Comparison of ENCODE assay signal across 23 mouse cellular contexts in genomic region chr14:54086660-54087059, GRCm38 (mm10).
A peak's percentile ranks its signal among the peaks of the same experiment; 100 is the strongest.
DNase-seq lines count a peak whose midpoint lies in the region; ATAC-seq lines count a peak whose summit lies in the region.
"Had no signal": no experiment of that assay in that cellular context is flagged by ENCODE, and none has a peak within 500 bp of the region (broad histone marks: within the 10 kb centered on the region; RNA-seq: fewer than 3 reads in every experiment).

No protein-coding gene starts in this region.

- peak; percentile 25 for DNase-seq in forebrain, embryonic 11.5 days (ENCODE audit: low spot score)
- DNase-seq in forebrain, embryonic 14.5 days (ENCODE audit: low spot score): no peak
- DNase-seq in midbrain, embryonic 11.5 days (ENCODE audit: low spot score, missing footprints): peak; percentile 83
- peak; percentile 78 to 81 for DNase-seq in left cerebral cortex, postnatal 36 days (ENCODE audit: low spot score in 2 of 2)
- no peak for DNase-seq in embryo, embryonic 10.5 days (ENCODE audit: low spot score)
- DNase-seq in limb, embryonic 10.5 days (ENCODE audit: low spot score): no peak
- DNase-seq in adipocyte (ENCODE audit: low spot score): no peak
- DNase-seq: adrenal gland, postnatal 14 days; cerebellum, adult 18-20 months; cerebellum, postnatal 36 days; kidney, adult 2 months; kidney, postnatal 10 days; lung, postnatal 4 days had no signal

- intact Hi-C loops in left cerebral cortex, postnatal 36 days (cut with DNase I): no loop called here

- H3K27me3 ChIP-seq in forebrain, embryonic 11.5 days (ENCODE audit: control insufficient read depth, insufficient read depth, low read length): no peaks in the 10 kb centered on the region
- H3K27me3 ChIP-seq in forebrain, embryonic 14.5 days (replicated peaks; ENCODE audit: control insufficient read depth, insufficient read depth, low read length): no peaks in the 10 kb centered on the region
- H3K27me3 ChIP-seq in midbrain, embryonic 11.5 days (ENCODE audit: control insufficient read depth, insufficient read depth, low read length): no peaks in the 10 kb centered on the region
- H3K27me3 ChIP-seq in midbrain, embryonic 15.5 days (replicated peaks): no peaks in the 10 kb centered on the region
- H3K27me3 ChIP-seq in limb, embryonic 10.5 days (ENCODE audit: low read depth, poor library complexity, severe bottlenecking): no peaks in the 10 kb centered on the region
- H3K27me3 ChIP-seq: heart, embryonic 13.5 days; hindbrain, embryonic 13.5 days; lung, embryonic 15.5 days; Patski had no signal

- H3K27ac ChIP-seq in forebrain, embryonic 11.5 days (ENCODE audit: low read depth, low read length): no peak overlapping the region
- no peak overlapping the region for H3K27ac ChIP-seq in forebrain, embryonic 14.5 days (ENCODE audit: low read depth, low read length)
- no peak overlapping the region for H3K27ac ChIP-seq in midbrain, embryonic 11.5 days (ENCODE audit: low read depth, low read length)
- no peak overlapping the region for H3K27ac ChIP-seq in midbrain, embryonic 15.5 days
- H3K27ac ChIP-seq in limb, embryonic 10.5 days: no peak overlapping the region
- H3K27ac ChIP-seq: forebrain, embryonic 10.5 days; heart, embryonic 13.5 days; hindbrain, embryonic 13.5 days; layer of hippocampus, adult 2 months; liver, embryonic 14.5 days; lung, embryonic 15.5 days had no signal

- no peak overlapping the region for H3K4me2 ChIP-seq in forebrain, embryonic 11.5 days (ENCODE audit: low read depth, low read length, severe bottlenecking)
- no peak overlapping the region for H3K4me2 ChIP-seq in forebrain, embryonic 14.5 days (ENCODE audit: low read length)
- H3K4me2 ChIP-seq in midbrain, embryonic 11.5 days: no peak overlapping the region
- H3K4me2 ChIP-seq in midbrain, embryonic 15.5 days: no peak overlapping the region
- H3K4me2 ChIP-seq: heart, embryonic 13.5 days; hindbrain, embryonic 13.5 days; lung, embryonic 15.5 days had no signal

- H3K4me3 ChIP-seq in forebrain, embryonic 11.5 days (ENCODE audit: low read depth, low read length): no peak overlapping the region
- no peak overlapping the region for H3K4me3 ChIP-seq in forebrain, embryonic 14.5 days (ENCODE audit: low read depth, low read length)
- no peak overlapping the region for H3K4me3 ChIP-seq in midbrain, embryonic 11.5 days (ENCODE audit: low read depth, low read length)
- no peak overlapping the region for H3K4me3 ChIP-seq in midbrain, embryonic 15.5 days
- H3K4me3 ChIP-seq in limb, embryonic 10.5 days: no peak overlapping the region
- H3K4me3 ChIP-seq: forebrain, embryonic 10.5 days; heart, embryonic 13.5 days; hindbrain, embryonic 13.5 days; layer of hippocampus, adult 2 months; lung, embryonic 15.5 days had no signal

- no peaks in the 10 kb centered on the region for H3K9me3 ChIP-seq in forebrain, embryonic 11.5 days (ENCODE audit: control insufficient read depth, low read length)
- no peaks in the 10 kb centered on the region for H3K9me3 ChIP-seq in forebrain, embryonic 14.5 days (replicated peaks; ENCODE audit: control insufficient read depth, low read length)
- H3K9me3 ChIP-seq in midbrain, embryonic 11.5 days (ENCODE audit: control insufficient read depth, low read length): no peaks in the 10 kb centered on the region
- H3K9me3 ChIP-seq in midbrain, embryonic 15.5 days: no peaks in the 10 kb centered on the region
- H3K9me3 ChIP-seq in limb, embryonic 10.5 days (replicated peaks): no peaks in the 10 kb centered on the region
- H3K9me3 ChIP-seq: forebrain, embryonic 10.5 days; heart, embryonic 13.5 days; hindbrain, embryonic 13.5 days; lung, embryonic 15.5 days had no signal

- H3K36me3 ChIP-seq in forebrain, embryonic 11.5 days (ENCODE audit: control insufficient read depth, insufficient read depth, low read length): no peaks in the 10 kb centered on the region
- no peaks in the 10 kb centered on the region for H3K36me3 ChIP-seq in forebrain, embryonic 14.5 days (ENCODE audit: control insufficient read depth, insufficient read depth, low read length)
- H3K36me3 ChIP-seq in midbrain, embryonic 11.5 days (ENCODE audit: control insufficient read depth, insufficient read depth, low read length): no peaks in the 10 kb centered on the region
- H3K36me3 ChIP-seq in midbrain, embryonic 15.5 days (replicated peaks): no peaks in the 10 kb centered on the region
- no peaks in the 10 kb centered on the region for H3K36me3 ChIP-seq in limb, embryonic 10.5 days
- H3K36me3 ChIP-seq: forebrain, embryonic 10.5 days; heart, embryonic 13.5 days; hindbrain, embryonic 13.5 days; lung, embryonic 15.5 days had no signal

- no peak overlapping the region for H3K9ac ChIP-seq in forebrain, embryonic 11.5 days (ENCODE audit: low read length)
- no peak overlapping the region for H3K9ac ChIP-seq in forebrain, embryonic 14.5 days (ENCODE audit: low read length)
- H3K9ac ChIP-seq in midbrain, embryonic 11.5 days (ENCODE audit: low read length): no peak overlapping the region
- H3K9ac ChIP-seq in midbrain, embryonic 15.5 days: no peak overlapping the region
- H3K9ac ChIP-seq: heart, embryonic 13.5 days; hindbrain, embryonic 13.5 days; liver, embryonic 14.5 days; lung, embryonic 15.5 days had no signal

- H3K4me1 ChIP-seq in forebrain, embryonic 11.5 days (replicated peaks; ENCODE audit: control insufficient read depth, insufficient read depth, low read length): no peaks in the 10 kb centered on the region
- no peaks in the 10 kb centered on the region for H3K4me1 ChIP-seq in forebrain, embryonic 14.5 days (ENCODE audit: control insufficient read depth, insufficient read depth, low read length)
- H3K4me1 ChIP-seq in midbrain, embryonic 11.5 days (ENCODE audit: control insufficient read depth, insufficient read depth, low read length): no peaks in the 10 kb centered on the region
- H3K4me1 ChIP-seq in midbrain, embryonic 15.5 days: 0 out of 2 replicates have a peak, but pooled peaks cover 4% of the 10 kb centered on the region
- H3K4me1 ChIP-seq in limb, embryonic 10.5 days: no peaks in the 10 kb centered on the region
- H3K4me1 ChIP-seq: heart, embryonic 13.5 days; hindbrain, embryonic 13.5 days; lung, embryonic 15.5 days had no signal

- WGBS in forebrain, embryonic 11.5 days: 66% methylated on average over 11 of the region's 11 CpGs
- WGBS in forebrain, embryonic 14.5 days: 64% methylated on average over 11 of the region's 11 CpGs
- 73% methylated on average over 11 of the region's 11 CpGs for WGBS in midbrain, embryonic 11.5 days
- WGBS in midbrain, embryonic 15.5 days: 64% methylated on average over 11 of the region's 11 CpGs
- whole genome bisulfite sequencing in limb, embryonic 10.5 days: 93% methylated on average over 11 of the region's 11 CpGs

- no peak for ATAC-seq in forebrain, embryonic 11.5 days (replicated peaks; ENCODE audit: low FRiP score)
- ATAC-seq in forebrain, embryonic 14.5 days: no peak
- ATAC-seq in midbrain, embryonic 11.5 days (ENCODE audit: low FRiP score): no peak
- ATAC-seq in midbrain, embryonic 15.5 days (replicated peaks): no peak
- ATAC-seq: activated CD4-positive, CD25-positive, alpha-beta regulatory T cell, adult 4 months; inflammation-experienced regulatory T-cells, adult 6 months; Patski had no signal

Comparison
In these comparisons a context has a peak if more than half of its experiments do, and no peak if none do; other contexts are left out.
1. DNase-seq: peak in forebrain, embryonic 11.5 days (single experiment), midbrain, embryonic 11.5 days (single experiment) and left cerebral cortex, postnatal 36 days (2 of 2); none in forebrain, embryonic 14.5 days (single experiment), embryo, embryonic 10.5 days (single experiment), limb, embryonic 10.5 days (single experiment) and adipocyte (single experiment).